Mouse (Mus musculus): ENCODE results near the gene Numbl.
"Not testable (repeated sequence)": the region's sequence is repeated elsewhere in the genome, so short reads cannot be mapped to it uniquely, and the experiment has no call there.

Gene Numbl

DNA sequence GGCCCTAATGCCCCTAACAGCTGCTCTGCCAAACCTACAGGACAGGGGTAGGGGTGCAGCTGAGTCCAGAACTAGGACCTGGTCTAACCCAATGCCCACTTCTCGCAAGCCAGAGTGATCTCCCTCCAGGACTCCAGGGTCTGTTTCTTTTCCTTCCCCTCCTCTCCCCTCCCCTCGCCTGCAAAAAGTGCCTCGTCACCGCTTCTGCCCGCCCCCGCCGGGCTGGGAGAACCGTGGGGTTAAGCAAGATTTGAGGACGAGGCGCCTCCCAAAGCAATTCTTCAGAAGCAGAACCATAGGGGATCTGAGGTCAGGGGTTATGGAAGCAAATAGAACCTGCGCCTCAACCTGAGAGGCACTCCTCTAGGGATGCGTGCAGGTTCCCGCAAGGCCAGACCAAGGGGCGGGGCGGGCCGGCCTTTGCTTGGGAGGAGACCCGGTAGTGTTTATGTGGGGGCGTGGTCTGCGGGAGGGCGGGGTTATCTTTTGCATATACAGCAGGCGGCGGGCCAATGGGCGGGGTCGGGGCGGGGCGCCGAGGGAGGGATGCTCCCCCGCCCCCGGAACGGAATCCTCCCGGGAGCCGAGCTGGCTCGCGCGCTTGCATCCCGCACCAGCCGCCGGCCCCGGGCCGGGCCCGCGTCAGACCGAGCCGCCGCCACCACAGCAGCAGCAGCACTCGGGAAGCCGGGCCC is at the start of gene Numbl:
Gene Numbl, plus strand, starts transcription at position 229 of the 695 bp plus-strand sequence.
- peak; percentile 94 for DNase-seq (ENCODE audit: low spot score)

DNA sequence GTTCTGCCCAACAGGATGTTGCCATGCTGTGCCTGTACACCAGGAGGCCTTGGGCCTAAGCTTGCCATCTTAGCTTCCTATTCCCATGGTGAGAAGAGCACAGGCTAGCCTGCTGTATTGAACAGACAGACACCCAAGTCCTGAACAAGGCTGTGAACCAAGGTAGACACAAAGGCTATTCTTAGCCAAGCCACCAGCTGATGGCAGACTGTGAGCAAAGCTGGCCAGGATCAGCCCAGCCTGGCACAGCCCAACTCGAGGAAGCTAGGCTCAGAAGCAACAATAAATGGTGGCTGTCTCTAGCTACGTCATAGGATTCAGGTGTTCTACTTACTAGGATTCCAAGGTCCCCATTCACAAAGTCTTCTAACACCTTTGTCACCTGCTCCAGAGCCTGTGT is 45.6 kb upstream of the Numbl start:
- DNase-seq (ENCODE audit: low spot score): no peak

DNA sequence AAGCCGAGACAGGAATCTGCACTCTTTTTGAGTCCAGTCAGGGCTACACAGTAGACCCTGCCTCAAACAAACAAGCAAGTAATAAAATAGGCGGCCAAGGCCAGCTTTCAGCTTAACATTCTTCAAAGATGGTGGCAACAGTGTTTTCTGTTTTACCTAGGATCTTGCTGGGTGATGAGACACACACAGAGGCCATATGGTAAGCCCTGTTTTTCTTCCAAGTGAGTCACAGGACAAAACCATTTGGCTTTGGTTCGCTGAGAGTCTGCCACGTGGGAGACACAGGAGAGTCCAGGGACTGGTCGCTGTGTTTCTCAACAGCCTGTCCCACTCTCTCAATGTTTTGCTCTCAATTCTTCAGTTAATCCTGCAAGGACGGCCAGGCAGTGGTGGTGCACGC is 39.6 kb upstream of the Numbl start:
- no peak for DNase-seq (ENCODE audit: low spot score)

DNA sequence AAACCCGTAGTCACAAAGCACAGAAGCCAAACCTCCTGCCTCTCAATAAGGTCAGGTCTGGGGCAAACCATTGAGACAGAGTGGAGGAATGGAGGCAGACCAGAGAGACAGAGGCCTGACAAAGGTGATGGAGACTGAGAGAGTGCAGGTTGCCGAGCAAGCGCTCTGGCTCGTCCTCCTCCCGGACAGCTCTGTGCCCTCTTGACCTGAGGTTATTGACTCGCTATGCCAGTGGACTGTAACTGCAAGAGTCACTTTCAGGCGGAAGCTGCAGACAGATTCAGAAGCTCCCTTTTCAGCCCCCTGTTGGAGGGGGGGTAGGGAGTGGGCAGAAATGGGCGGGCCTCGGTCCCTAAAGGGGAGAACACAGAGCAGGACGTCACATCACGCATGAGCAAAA is 38.3 kb upstream of the Numbl start:
- no peak for DNase-seq (ENCODE audit: low spot score)

DNA sequence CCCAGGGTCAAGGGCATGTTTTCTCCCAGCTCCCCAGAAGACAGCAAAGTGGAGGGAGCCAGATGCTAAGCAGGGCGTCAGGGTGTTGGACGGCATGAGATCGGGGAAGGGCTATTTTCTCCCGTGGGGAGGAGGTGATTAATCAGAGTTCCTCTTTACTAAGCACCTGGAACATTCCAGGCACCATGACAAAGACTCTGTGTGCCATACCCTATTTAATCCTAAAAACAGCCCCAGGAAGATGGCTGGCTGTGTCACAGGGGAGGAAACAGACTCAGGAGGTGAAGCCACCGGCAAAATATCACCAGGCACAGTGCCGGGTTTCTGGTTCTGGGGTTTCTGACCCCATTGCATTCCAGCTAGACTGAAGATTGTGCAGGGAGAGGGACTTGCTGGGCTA is 36.3 kb upstream of the Numbl start:
- DNase-seq (ENCODE audit: low spot score): no peak

DNA sequence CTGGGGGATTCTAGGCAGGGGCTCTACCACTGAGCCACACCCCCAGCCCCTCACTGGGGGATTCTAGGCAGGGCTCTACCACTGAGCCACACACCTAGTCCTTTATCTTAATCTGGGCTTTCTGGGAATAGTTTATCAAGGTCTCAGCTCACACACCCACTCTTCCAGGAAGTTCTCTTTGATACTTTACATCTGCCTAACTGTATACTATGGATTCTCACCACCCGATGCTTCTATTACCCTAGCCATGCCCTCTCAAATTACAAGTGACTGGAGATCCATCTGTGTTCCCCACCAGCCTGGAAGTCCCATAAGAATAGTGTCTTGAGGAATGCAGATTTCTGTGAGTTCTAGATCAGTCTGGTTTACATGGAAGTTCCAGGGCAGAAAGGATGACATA is 35.7 kb upstream of the Numbl start:
- peak; percentile 64 for DNase-seq (ENCODE audit: low spot score)

DNA sequence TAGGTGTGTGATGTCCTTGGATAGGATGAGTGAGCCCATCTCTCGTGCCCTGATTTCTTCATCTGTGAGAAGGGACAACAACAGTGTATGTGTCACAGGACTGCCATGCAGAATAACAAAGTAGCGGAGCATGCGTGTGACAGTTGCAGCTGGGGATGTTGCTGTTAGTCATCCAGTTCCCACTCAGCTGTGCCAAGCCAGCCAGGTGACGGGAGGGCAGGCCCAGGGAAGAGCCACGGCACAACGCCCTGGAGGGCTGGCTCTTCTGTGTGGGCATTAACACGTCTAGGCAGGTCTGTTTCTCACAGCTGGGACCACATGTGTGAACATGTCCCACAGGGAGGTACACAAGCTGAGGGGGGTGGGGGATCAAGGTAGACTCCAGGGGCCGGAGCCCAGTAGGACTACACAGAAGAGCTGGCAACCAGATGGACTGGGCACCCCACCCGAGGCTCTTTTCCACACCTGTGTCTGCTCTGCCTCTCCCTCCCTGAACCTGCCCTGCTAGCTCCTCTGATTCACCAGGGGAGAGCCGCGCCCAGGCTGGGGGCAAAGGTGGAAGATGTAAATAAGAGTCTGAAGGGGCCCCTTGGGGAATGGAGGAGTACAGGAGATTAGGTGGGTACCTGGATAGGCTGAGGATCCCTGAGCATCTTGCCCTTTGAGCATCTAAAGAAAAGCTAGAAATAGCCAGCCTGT is 33.2 kb upstream of the Numbl start:
- DNase-seq (ENCODE audit: low spot score): no peak

DNA sequence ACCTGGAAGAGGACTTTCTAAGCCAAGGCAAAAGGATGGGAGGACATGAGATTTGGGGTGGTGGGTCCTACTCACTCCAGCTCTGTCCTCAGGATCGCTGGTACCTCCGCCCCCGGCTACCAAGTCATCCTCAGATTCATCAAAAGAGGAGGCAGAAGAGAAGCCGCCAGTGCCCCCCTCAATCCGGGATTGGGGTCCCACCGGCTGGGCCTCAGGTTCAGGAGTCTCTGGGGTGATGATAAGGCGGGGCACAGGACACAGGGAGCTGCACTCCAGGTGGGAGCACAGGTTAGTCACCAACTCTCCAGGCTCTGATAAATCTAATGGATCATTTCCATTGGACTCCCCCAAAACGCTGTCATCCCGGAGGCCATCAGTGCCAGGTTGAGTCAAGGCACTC is 31.0 kb upstream of the Numbl start:
- DNase-seq (ENCODE audit: low spot score): no peak

DNA sequence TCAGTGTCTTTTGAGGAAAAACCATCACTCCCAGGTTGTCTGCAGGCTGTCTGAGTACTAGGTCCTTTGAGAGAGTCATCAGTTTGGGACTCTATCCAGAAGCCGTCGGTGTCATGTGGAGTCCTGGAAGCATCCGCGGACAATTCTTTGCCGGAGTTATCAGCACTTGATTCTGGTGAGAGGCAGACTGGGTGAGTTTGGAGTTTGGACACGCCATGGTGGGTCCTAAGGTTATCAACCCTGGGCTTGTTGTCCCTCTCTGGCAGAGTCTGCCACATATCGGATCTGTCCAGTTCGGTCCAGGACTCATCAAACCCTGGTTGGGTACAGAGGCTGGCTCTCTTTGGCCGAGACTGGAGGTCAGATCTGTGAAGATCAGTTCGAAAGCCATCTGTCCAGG is 30.6 kb upstream of the Numbl start:
- peak; percentile 29 for DNase-seq (ENCODE audit: low spot score)

DNA sequence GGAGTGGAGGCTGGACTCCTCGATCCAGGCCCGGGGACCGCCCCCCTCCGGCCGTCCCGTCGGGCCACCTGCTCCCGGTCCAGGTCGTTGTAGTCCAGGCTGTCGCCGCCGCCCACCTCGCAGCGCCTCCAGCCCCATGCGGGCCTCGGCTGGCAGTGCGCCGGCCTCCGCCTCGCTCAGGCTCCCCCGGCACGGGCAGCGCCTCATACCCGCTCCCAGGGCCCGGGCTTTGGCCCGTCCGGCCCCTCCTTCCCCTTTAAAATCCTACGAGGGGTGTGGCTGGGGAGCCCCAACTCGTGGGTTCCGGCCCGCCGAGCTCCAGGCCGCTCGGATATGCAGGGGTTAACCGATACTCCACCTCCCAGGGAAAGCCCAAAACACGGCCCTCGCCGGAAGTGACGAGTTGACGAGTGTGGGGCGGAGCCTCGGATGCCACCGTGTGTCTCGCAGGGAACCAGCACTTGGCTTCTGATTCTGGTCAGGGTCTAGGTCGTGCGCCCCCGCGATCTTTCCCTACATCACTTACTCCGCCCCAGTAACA is 29.9 kb upstream of the Numbl start, which contains the start of gene Itpkc:
Gene Itpkc, minus strand, starts transcription at position 381 of the 541 bp plus-strand sequence.
- DNase-seq (ENCODE audit: low spot score): peak; percentile 92

DNA sequence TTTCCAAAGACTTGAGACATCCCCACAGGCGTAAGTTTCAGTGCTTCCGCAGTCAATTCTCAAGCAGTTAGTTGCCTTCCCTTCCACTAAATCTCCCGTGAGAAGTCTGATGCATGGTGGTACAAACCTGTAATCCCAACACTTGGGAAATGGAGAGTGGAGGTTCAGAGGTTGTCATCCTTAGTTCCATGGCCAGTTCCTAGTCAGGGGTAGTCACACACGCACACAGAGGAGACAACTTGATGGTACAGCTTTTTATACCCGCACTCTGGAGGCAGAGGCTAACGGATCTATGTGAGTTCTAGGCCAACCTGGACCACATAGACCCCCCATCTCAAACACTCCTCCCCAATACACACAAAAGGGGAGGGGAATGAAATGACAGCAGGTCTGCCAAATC is 29.4 kb upstream of the Numbl start:
- no peak for DNase-seq (ENCODE audit: low spot score)

DNA sequence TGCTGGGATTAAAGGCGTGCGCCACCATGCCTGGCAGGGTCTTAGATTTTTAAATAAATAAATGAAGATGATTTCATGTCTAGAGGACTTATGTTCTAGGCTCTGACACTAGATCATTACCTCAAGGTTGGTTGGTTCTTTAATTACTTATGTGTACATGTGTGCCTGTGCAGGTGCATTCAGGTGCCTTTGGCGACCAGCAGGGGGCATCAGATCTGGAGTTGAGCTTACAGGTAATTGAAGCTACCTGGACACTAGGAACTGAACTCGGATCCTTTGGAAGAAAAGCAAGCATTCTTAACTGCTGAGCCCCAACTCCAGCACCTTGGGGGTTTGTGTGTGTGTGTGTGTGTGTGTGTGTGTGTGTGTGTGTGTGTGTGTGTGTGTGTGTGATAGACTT is 27.5 kb upstream of the Numbl start:
- no peak for DNase-seq (ENCODE audit: low spot score)

DNA sequence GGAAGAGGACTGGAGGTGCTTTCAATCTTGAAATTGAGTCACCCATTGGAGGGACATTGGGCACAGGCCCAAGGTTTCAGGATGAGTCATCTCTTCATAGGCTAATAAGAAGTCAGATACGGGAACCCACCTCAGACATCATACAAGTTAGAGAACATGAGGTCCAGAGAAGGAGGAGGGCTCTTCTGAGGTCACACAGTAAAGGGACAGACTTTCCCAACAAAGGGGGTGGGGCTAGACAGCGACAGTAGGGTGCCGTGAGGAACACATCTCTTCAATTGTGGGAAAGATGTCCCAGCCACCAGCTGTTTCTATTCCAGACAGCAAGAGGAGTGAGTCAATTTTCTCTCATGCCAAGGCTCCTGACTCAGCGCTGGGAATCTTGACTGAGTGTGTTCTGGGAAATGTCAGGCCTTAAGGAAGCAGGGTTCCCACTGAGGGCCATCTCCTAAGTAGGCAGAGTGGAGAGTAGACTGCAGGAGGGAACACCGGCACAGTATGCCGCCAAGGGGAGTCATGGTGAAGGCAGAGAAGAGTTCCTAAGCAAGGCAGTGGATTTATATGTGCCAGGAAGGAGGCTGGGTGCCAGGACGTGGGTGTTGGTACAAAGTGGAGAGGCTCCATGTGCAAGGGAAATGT is 26.4 kb upstream of the Numbl start:
- DNase-seq (ENCODE audit: low spot score): no peak

DNA sequence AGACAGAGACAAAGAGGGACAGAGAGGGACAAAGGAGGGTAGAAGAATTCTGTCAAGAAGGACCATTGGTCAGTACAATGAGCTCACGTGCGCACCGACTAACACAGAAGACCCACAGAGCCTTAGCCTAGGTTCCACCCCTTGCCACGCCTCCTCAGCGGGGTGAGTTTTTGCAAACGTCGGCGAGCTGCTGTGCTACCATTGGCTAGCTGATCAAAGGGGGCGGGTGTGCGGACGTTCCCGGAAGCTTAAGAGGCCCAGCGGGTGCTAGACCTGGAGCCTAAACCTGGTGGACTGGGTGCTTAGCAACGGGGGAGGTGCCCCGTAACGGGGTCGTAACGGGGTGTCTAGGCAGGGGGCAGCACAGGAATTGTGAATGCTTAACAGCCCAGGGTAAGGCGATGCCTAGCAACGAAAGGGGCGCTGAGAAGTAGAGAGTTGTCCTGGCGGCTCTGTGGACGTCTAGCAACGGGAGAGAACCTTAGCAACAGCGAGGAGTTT is 25.4 kb upstream of the Numbl start, which contains the start of gene Coq8b:
Gene Coq8b, plus strand, starts transcription at position 243 of the 501 bp plus-strand sequence.
- peak; percentile 93 for DNase-seq (ENCODE audit: low spot score)

DNA sequence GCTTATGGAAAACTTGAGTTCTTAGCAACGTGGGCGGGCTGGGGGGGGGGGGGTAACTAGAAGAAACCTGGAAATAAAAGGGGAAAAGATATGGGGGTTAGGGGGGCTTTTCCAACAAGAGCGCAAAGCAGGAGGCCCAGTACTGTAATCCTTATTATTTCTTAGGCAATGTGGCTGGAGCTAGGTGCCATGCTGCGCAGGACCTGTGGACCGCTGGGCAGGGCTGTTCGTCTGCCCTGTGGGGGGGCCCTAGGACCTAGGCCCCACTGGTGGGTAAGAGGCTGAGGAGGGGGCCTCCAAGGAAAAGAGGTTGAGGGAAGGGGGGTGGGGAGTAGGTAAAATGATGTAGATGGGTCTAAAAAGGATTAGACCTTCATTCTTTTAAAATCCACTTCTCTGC is 24.9 kb upstream of the Numbl start:
- DNase-seq (ENCODE audit: low spot score): no peak

DNA sequence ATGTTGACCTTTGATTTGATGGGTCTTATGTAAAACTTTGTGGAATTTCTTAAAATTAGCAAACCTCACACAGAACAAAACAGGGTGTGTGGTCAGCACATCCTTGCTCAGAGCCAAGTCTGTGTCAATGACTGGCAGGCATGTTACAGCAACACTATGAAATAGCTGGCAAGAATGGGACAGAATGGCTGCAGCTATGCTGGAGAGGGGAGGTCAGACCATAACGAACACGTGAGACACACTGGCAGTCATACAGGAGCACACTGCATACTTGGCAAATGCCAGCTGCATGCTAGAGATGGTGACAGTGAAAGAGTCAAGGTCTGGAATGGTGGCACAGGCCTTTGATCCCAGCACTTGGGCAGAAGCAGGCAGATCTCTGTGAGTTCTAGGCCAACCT is 22.5 kb upstream of the Numbl start:
- no peak for DNase-seq (ENCODE audit: low spot score)

DNA sequence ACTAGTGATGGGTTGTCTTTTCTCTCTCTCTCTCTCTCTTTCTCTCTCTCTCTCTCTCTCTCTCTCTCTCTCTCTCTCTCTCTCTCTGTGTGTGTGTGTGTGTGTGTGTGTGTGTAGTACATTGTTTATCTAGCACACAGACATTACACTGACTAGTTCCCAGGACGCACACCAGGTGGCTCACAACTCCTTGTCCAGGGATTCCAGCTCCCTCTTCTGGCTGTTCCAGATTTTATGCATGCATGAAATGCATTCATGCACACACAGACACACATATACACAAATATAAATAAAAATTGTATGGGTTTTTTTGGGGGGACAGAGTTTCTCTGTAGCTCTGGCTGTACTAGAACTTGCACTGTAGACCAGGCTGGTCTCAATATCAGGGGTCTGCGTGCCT is 20.7 kb upstream of the Numbl start:
- DNase-seq (ENCODE audit: low spot score): no peak

DNA sequence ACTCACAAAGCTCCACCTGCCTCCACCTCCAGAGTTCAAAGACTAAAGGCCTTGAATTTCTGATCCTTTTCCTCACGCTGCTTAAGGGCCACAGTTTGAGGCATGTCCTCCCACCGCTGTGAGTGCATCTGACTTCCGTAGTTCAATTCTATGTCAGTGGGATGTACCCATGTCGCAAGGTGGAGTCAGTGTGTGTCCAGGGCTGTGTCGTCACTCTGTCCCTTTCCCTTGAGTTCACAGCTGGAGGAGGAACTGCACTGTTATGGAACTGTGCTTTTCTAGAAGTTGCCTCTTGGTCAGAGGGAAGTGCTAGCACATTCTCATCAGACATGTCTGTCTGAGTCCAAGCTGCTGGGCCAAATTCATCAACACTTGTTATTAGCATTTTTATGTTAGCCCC is 19.7 kb upstream of the Numbl start:
- no peak for DNase-seq (ENCODE audit: low spot score)

DNA sequence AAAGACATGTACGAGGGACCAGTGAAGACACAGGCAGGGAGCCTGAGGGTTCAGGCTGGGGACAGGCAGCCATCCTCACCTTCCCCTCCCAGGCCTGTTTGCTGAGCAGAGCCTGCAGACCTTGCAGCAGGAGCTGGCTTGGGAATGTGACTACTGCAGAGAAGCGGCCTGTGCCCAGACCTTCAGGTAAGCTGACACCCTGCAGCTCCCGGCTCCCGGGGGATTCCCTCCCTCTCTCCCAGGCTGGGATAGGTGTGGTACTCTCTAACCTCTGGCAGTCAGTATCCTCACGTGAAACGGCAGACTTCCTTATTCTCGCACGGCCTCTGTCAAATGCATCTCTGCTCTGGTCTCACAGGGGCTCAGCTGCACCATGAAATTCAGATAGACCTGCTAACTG is 15.0 kb upstream of the Numbl start:
- DNase-seq (ENCODE audit: low spot score): no peak

DNA sequence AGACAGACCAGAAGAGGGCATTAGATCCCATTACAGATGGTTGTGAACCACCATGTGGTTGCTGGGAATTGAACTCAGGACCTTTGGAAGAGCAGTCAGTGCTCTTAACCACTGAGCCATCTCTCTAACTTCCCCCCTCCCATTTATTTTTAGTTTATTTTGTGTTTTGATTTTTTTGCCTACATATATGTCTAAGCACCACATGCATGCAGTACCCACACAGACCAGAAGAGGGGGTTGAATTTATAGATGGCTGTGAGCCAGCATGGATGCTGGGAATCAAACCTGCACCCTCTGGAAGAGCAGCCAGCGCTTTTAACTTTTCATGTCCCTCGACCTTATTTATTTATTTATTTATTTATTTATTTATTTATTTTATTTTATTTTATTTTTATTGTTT is 14.1 kb upstream of the Numbl start:
- not testable (repeated sequence) for DNase-seq (ENCODE audit: low spot score)

DNA sequence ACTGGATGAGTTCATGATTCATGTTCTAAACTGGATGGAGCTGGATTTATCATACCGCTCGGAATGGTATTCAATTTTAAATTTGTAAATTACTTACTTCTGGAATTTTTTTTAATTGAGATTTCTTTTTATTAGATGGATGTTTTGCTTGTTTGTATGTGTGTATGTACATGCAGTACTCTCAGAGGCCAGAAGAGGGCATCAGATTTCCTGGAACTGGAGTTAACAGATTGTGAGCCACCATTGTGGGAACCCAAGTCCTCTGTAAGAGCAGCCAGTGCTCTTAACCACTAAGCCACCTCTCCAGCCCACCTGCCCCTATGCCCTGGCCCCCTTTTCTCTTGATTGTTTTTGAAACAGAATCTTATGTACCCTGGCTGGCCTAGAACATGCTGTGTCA is 9.1 kb upstream of the Numbl start:
- peak; percentile 46 for DNase-seq (ENCODE audit: low spot score)

DNA sequence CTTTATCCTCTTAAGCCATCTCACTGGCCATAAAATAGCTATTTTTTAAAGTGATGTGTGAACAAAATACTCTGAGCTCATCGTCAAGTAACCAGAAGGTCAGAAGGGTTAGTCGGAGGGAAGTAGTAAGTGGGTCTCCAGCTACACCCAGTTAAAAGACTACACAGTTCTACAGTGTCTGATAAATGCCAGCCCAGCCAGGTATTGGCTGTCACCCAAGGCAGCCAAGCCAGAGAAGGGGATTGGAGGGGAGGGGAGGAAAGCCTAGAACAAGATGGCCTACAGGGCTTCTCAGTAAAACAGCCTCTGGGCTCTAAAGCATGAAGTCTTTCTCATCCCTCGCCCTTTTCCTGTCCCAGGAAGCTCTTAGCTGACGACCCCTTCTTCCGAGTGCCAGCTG is 8.3 kb upstream of the Numbl start:
- DNase-seq (ENCODE audit: low spot score): no peak

DNA sequence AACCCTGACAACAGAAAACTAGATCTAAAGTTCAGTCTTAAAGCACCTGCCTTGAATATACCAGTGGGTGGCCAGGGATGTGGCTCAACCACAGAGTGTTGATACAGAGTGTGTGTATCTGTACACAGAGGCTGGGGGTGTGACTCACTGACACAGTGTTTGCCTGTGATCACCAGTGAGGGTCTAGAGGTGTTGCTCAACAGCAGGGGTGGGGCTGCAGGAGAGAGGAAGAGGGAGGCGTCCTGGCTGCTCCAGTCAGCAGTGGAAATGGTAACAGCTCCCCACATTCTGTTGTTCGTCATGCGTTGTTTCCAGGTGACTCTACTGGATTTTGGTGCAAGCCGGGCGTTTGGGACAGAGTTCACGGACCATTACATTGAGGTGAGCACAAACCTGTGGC is 6.3 kb upstream of the Numbl start:
- DNase-seq (ENCODE audit: low spot score): no peak
